Comparison of ENCODE assay signal across 9 mouse cellular contexts in the genomic region with DNA sequence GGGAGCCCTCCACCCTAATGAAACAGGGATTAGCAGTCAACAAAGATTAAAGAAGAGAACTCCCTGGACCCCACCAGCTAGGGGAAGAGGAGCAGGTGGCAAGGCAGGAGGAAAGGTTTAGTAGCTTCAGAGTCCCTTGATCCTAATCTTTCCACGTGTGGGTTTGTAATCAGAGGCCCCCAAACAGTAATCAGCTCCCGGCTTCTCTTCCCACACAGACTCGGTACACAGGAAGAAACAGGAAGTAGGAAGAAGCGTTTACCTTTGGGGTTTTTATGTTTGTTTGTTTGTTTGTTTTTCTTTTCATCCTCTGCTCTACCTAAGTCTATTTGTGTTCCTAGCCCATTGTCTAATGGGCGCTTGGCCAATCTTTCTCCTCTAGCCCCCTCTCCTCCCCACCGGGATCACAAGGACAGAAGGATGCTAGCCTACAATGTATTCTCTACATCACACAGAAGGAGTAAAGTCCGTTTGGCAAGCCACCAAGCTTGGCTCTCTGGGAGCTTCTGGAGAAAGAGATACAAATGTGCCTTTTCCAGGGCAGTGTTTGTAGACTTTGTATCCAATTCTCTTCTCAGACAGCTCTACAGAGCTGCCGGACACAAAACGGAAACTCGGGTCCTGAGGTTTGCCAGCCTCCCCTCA.
DNase-seq lines count a peak whose midpoint lies in the region; ATAC-seq and TF ChIP-seq lines count a peak whose summit lies in the region.
"Had no signal": no experiment of that assay in that cellular context is flagged by ENCODE, and none has a peak within 500 bp of the region (broad histone marks: within the 10 kb centered on the region; RNA-seq: fewer than 3 reads in every experiment).

No protein-coding gene starts in this region.

- no peak overlapping the region for H3K4me2 ChIP-seq in lung, embryonic 16.5 days (ENCODE audit: low read depth, low read length)
- H3K4me2 ChIP-seq: hindbrain, embryonic 15.5 days had no signal

- 0 out of 2 replicates have a peak overlapping the region, but pooled peaks have one; percentile 36 for H3K27ac ChIP-seq in lung, embryonic 16.5 days (ENCODE audit: low read length)
- peak overlapping the region; percentile 81 for H3K27ac ChIP-seq in macrophage
- H3K27ac ChIP-seq: hindbrain, embryonic 15.5 days had no signal

- peaks cover 24% of the 10 kb centered on the region for H3K4me1 ChIP-seq in lung, embryonic 16.5 days (replicated peaks; ENCODE audit: control insufficient read depth, insufficient read depth, low read length)
- no peaks in the 10 kb centered on the region for H3K4me1 ChIP-seq in lung, adult 2 months (ENCODE audit: control insufficient read depth, insufficient read depth, low read length)

- no peak overlapping the region for H3K9ac ChIP-seq in lung, embryonic 16.5 days (ENCODE audit: low read length)
- H3K9ac ChIP-seq: hindbrain, embryonic 15.5 days had no signal

- ATAC-seq in lung, embryonic 16.5 days (ENCODE audit: low read depth), result peak; percentile 22; the same call in 1 of the 2 replicates

- WGBS in lung, embryonic 16.5 days, result 43% methylated on average over 10 of the region's 10 CpGs
- WGBS in lung, adult 2 months, result 44% methylated on average over 10 of the region's 10 CpGs
- 52% methylated on average over 10 of the region's 10 CpGs for WGBS in macrophage (ENCODE audit: missing documents)

- DNase-seq in cerebellum, adult 18-20 months, result peak; percentile 65 to 67
- DNase-seq in cerebellum, adult 11 months, result no peak
- no peak for DNase-seq in lung, adult 2 months
- peak; percentile 59 for DNase-seq in heart, postnatal 4 days
- DNase-seq in MN1 (ENCODE audit: low spot score), result no peak
- no peak for DNase-seq in T-cell, adult 2 months (ENCODE audit: low spot score)

- TF ChIP-seq POLR2A in lung, adult 2 months (IDR thresholded peaks at IDR 0.05; ENCODE audit: borderline replicate concordance, extremely low read depth, low read depth, low read length), result no peak

- no peaks in the 10 kb centered on the region for H3K36me3 ChIP-seq in lung, embryonic 16.5 days (ENCODE audit: control insufficient read depth, insufficient read depth, low read length)
- no peaks in the 10 kb centered on the region for H3K36me3 ChIP-seq in macrophage (ENCODE audit: inconsistent target)
- H3K36me3 ChIP-seq: hindbrain, embryonic 15.5 days had no signal

- no peaks in the 10 kb centered on the region for H3K9me3 ChIP-seq in lung, embryonic 16.5 days (ENCODE audit: control insufficient read depth, low read length)
- H3K9me3 ChIP-seq: hindbrain, embryonic 15.5 days had no signal

- no peak overlapping the region for H3K4me3 ChIP-seq in lung, embryonic 16.5 days (ENCODE audit: low read length)
- H3K4me3 ChIP-seq in lung, adult 2 months (replicated peaks; ENCODE audit: extremely low read depth, low read depth, low read length), result no peak overlapping the region
- H3K4me3 ChIP-seq in macrophage (ENCODE audit: inconsistent target), result no peak overlapping the region
- H3K4me3 ChIP-seq: hindbrain, embryonic 15.5 days had no signal

- H3K79me2 ChIP-seq in macrophage (ENCODE audit: inconsistent target), result no peaks in the 10 kb centered on the region

- no peak for TF ChIP-seq CTCF in lung, adult 2 months (IDR thresholded peaks at IDR 0.05; ENCODE audit: insufficient read depth, low read length)

- H3K27me3 ChIP-seq in lung, embryonic 16.5 days (ENCODE audit: control insufficient read depth, insufficient read depth, low read depth, low read length), result no peaks in the 10 kb centered on the region
- H3K27me3 ChIP-seq: hindbrain, embryonic 15.5 days had no signal

Comparison
In these comparisons a context has a peak if more than half of its experiments do, and no peak if none do; other contexts are left out.
1. DNase-seq: peak in cerebellum, adult 18-20 months (2 of 2) and heart, postnatal 4 days (single experiment); none in cerebellum, adult 11 months (single experiment), lung, adult 2 months (single experiment), MN1 (single experiment) and T-cell, adult 2 months (single experiment).